Mouse (Mus musculus) forebrain, postnatal 0 days (tissue): Measurements from ENCODE around the gene Tmem231. TPM values are rescaled to one million over a fixed set of nuclear protein-coding genes. Genes with fewer than 3 reads are reported as not detected.

Experiments
- ATAC-seq: fragments of 200-750 bp; cut with Nextera tagmentation; 2 replicates; pipeline ENCODE4 v1.8.0; 2017; ENCODE audit warnings: mild to moderate bottlenecking, moderate library complexity
- DNase-seq: peaks from one replicate; pipeline ENCODE4 v3.0.0-alpha.2; 2015
- H3K27ac ChIP-seq: fragments of 300-500 bp; sonication (generic); 2 replicates; pipeline ENCODE4 v1.5.1; 2014; ENCODE audit warnings: low read depth, mild to moderate bottlenecking, antibody characterized with exemption, low read length, moderate library complexity, mixed read lengths
- H3K27me3 ChIP-seq: fragments of 300-500 bp; sonication (generic); 2 replicates; pipeline ENCODE4 v1.6.1; 2014; ENCODE audit warnings: mild to moderate bottlenecking, low read length, mixed read lengths; ENCODE audit not compliant: insufficient read depth
- H3K36me3 ChIP-seq: fragments of 300-500 bp; sonication (generic); 2 replicates; pipeline ENCODE4 v1.6.1; 2014; ENCODE audit warnings: mild to moderate bottlenecking, moderate library complexity; ENCODE audit not compliant: insufficient read depth
- H3K4me1 ChIP-seq: fragments of 300-500 bp; sonication (generic); 2 replicates; pipeline ENCODE4 v1.6.1; 2014; ENCODE audit warnings: antibody characterized with exemption; ENCODE audit not compliant: insufficient read depth
- H3K4me2 ChIP-seq: fragments of 300-500 bp; sonication (generic); 2 replicates; pipeline ENCODE4 v1.6.1; 2014; ENCODE audit warnings: low read depth, mild to moderate bottlenecking, moderate library complexity
- H3K4me3 ChIP-seq: fragments of 300-500 bp; sonication (generic); 2 replicates; pipeline ENCODE4 v1.5.1; 2014; ENCODE audit warnings: low read depth, low read length, mixed read lengths
- H3K9ac ChIP-seq: fragments of 300-500 bp; sonication (generic); 2 replicates; pipeline ENCODE4 v1.6.1; 2014; ENCODE audit warnings: mild to moderate bottlenecking
- H3K9me3 ChIP-seq: fragments of 300-500 bp; sonication (generic); 2 replicates; pipeline ENCODE4 v1.6.1; 2016; ENCODE audit warnings: low read length
- CTCF ChIP-seq: sonication (generic); IDR thresholded peaks from 2 replicates; pipeline ENCODE4 v1.5.1; 2016; ENCODE audit warnings: antibody characterized with exemption, control low read depth, low read depth
- WGBS: fragments of 180-500 bp; shearing (Covaris S2); extraction: QIAGEN DNeasy Blood & Tissue Kit; methylation state at CpG from one replicate; pipeline ENCODE4 v1.1.7; 2014; 5-methylcytosine and 5-hydroxymethylcytosine counted together
- polyA plus RNA-seq: library from polyadenylated mRNA; unstranded; fragments of >200 nt; fragmentation: Nextera tagmentation; extraction: Ambion mirVana; gene quantifications from 2 replicates; pipeline ENCODE4 v1.2.1, GENCODE M21; 2015
- total RNA-seq: library from RNA; depleted of rRNA; stranded (reverse); fragments of >200 nt; gene quantifications from 2 replicates; pipeline ENCODE4 v1.2.3, GENCODE M21; 2014

Tmem231 gene
- total and polyA plus RNA-seq, 2 experiments from 2014 or later: 14.7 to 19.9 TPM

DNA sequence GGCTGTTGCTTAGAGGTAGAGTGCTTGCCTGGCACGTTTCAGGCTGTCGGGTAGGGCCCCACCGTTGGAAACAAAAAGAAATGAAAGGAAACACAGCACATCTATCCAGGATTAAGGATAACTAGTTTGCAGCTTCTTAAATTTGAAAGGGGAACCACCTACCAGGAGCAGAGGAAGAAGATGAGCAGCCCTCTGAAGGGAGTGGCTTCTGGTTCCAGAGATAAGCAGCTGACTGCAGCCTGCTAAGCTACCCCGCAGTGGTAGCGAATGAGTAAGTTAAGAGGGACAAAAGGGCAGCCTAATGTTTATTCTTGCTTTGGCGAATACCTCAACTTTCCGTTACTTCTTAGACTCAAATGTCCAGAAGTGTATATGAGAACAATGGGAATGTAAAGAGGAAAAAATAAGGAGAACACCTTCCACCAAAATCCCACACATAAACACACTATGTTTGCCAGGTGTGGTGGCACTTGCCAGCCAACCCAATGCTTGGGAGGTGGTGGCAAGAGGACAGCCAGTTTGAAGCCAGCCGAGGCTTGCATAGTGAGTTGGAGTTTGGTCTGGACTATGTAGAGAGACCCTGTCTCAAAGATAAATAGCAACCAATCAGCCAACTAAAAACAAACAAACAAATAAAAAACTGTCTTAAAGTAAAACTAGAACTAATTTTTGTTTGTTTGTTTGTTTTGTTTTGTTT, 3.9 kb downstream of the Tmem231 start:
- H3K4me2 ChIP-seq: no peak overlapping the region
- no peak overlapping the region for H3K9ac ChIP-seq
- H3K27me3 ChIP-seq: no peaks in the 10 kb centered on the region
- H3K9me3 ChIP-seq: no peaks in the 10 kb centered on the region
- WGBS: 74% methylated on average over 8 of the region's 8 CpGs
- no peak for DNase-seq
- H3K4me3 ChIP-seq: no peak overlapping the region
- no peak overlapping the region for H3K27ac ChIP-seq
- no peaks in the 10 kb centered on the region for H3K36me3 ChIP-seq
- no peak for ATAC-seq
- no peak for TF ChIP-seq CTCF
- peaks cover 13% of the 10 kb centered on the region; the same call in 1 of the 2 replicates for H3K4me1 ChIP-seq

DNA sequence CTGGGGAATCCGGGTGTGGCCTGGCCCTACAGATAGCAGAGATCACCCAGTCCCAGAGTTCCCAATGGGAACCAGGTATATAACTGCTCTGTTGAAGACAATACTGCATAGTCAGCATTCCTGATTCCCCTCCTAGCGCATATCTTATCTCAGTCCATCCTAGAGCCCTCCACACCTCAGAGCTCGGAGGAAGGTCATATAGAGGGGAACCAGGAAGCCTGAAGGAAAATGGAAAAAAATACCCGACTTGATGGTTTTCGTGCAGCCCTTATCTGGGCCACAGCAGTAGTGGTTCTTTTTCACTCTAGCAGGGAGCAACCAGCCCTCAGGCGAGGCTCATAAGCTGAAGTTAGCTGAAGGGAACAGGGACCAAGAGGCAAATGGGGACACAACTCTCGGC, 8.7 kb downstream of the Tmem231 start:
- WGBS: 91% methylated on average over 7 of the region's 7 CpGs
- no peak for TF ChIP-seq CTCF
- Histone ChIP-seq H3K9me3 (no peaks in the 10 kb centered on the region), H3K27ac (no peak overlapping the region), H3K4me3 (no peak overlapping the region), H3K4me2 (no peak overlapping the region), H3K4me1 (no peaks in the 10 kb centered on the region), H3K9ac (no peak overlapping the region), H3K27me3 (no peaks in the 10 kb centered on the region), H3K36me3 (no peaks in the 10 kb centered on the region)
- no peak for ATAC-seq
- DNase-seq: no peak

DNA sequence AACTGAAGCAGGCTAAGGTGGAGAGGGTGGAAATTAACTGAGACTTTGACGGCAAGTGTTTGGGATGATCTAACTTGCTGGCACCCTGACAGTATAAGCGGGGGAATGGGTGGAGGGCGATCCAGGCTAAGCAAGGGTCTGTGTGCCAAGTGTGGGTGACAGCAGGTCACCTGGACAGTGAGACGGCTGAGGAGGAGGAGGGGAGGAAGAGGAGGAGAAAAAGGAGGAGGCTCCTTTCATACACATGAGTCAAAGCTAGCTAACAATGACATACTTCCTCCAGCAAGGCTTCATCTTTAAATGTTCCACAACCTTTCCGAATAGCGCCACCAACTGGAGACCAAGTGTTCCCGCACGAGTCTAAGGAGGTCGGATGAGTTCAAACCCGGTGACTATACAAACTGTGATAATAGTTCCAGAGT, 10.3 kb downstream of the Tmem231 start:
- Histone ChIP-seq H3K4me3 (no peak overlapping the region; the same call in 1 of the 2 replicates), H3K27ac (no peak overlapping the region), H3K9ac (no peak overlapping the region), H3K27me3 (no peaks in the 10 kb centered on the region), H3K4me1 (no peaks in the 10 kb centered on the region), H3K36me3 (no peaks in the 10 kb centered on the region; the same call in 1 of the 2 replicates), H3K9me3 (no peaks in the 10 kb centered on the region), H3K4me2 (peak overlapping the region; percentile 21)
- ATAC-seq: peak; percentile 40
- peak; percentile 58 for DNase-seq
- TF ChIP-seq CTCF: peak; percentile 63
- 21% methylated on average over 10 of the region's 10 CpGs for WGBS

DNA sequence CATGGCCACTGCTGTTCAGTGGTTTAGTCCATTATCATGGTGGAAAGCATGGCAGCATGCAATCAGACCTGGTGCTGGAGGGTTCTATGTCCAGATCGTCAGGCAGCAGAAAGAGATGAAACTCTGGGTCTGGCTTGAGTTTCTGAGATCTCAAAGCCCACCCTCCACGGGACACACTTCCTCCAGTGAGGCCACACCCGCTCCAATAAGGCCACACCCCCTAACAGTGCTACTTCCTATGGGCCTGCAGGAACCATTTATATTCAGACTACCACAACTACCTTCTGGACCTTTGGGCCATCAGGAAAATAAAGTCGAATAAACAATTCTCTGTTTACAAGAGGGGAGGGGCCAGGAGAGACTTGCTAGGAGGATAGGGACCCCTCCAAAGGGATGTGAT, 12.7 kb downstream of the Tmem231 start:
- ATAC-seq (no peak), DNase-seq (no peak)
- no peak for TF ChIP-seq CTCF
- 86% methylated on average over 4 of the region's 4 CpGs for WGBS
- H3K4me2 ChIP-seq: no peak overlapping the region
- H3K36me3 ChIP-seq: peaks cover under 1% of the 10 kb centered on the region; the same call in 1 of the 2 replicates
- no peak overlapping the region for H3K27ac ChIP-seq
- H3K9me3 ChIP-seq: no peaks in the 10 kb centered on the region
- H3K27me3 ChIP-seq: no peaks in the 10 kb centered on the region
- no peak overlapping the region for H3K4me3 ChIP-seq
- H3K4me1 ChIP-seq: no peaks in the 10 kb centered on the region
- H3K9ac ChIP-seq: no peak overlapping the region

DNA sequence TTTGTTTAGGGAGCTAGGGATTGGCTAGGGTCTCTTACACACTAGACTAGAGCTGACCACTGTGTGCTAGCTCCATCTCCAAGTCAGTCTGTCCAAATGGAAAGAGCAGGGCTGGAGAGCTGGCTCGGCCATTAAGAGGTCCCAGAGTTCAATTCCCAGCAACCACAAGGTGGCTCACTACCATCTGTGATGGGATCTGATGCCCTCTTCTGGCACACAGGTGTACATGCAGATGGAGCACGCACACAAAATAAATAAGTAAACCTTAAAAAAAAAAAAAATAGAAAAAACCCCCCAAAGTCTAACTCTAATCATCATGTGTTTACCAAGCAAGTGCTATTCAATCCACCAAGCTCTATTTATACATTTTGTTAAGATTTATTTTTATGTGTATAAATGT, 14.0 kb downstream of the Tmem231 start:
- no peak for ATAC-seq
- TF ChIP-seq CTCF: peak; percentile 33; the same call in 1 of the 2 replicates
- WGBS: 84% methylated on average over 2 of the region's 2 CpGs

DNA sequence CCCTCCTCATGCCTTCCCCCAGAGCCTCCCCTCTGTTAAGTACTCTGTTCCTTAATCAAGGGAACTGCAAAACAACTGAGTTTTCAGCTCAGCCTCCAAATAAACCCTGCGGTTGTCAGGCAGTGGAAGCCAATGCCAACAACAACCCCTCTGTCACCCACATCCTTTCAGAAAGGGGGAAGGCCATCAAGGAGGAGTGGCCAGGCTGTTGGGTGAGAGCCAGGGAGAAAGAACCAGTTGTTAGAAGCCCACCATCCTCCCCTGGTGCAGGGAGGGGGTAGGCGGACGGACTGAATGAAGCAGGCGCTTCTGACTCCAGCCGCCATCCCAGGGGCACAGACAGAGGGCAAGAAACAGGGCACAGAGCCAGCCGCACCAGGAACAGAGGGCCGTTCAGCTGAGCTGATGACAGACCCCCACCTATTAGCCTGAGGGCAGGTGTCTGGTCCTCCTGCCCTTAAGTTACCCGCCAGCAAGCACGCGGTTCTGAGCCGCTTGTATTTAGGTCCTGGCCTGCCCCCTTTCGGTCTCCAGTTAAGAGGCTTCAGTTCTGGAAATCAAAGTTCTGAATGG, 20.7 kb downstream of the Tmem231 start:
- Histone ChIP-seq H3K27me3 (no peaks in the 10 kb centered on the region), H3K4me1 (peaks cover 26% of the 10 kb centered on the region; the same call in 1 of the 2 replicates), H3K36me3 (peaks cover 11% of the 10 kb centered on the region; the same call in 1 of the 2 replicates), H3K9me3 (no peaks in the 10 kb centered on the region), H3K9ac (no peak overlapping the region), H3K27ac (0 out of 2 replicates have a peak overlapping the region, but pooled peaks have one; percentile 21), H3K4me2 (peak overlapping the region; percentile 13; the same call in 1 of the 2 replicates), H3K4me3 (no peak overlapping the region)
- DNase-seq (peak; percentile 71), ATAC-seq (peak; percentile 85)
- WGBS: 27% methylated on average over 12 of the region's 12 CpGs
- TF ChIP-seq CTCF: peak; percentile 50

More for the DNA sequence above, 14.0 kb downstream of the Tmem231 start:
- no peak for DNase-seq
- H3K4me2 ChIP-seq: no peak overlapping the region
- H3K4me1 ChIP-seq: no peaks in the 10 kb centered on the region
- no peaks in the 10 kb centered on the region for H3K27me3 ChIP-seq
- H3K27ac ChIP-seq: no peak overlapping the region
- no peak overlapping the region for H3K4me3 ChIP-seq
- no peaks in the 10 kb centered on the region for H3K9me3 ChIP-seq
- H3K9ac ChIP-seq: no peak overlapping the region
- H3K36me3 ChIP-seq: peaks cover 5% of the 10 kb centered on the region; the same call in 1 of the 2 replicates

DNA sequence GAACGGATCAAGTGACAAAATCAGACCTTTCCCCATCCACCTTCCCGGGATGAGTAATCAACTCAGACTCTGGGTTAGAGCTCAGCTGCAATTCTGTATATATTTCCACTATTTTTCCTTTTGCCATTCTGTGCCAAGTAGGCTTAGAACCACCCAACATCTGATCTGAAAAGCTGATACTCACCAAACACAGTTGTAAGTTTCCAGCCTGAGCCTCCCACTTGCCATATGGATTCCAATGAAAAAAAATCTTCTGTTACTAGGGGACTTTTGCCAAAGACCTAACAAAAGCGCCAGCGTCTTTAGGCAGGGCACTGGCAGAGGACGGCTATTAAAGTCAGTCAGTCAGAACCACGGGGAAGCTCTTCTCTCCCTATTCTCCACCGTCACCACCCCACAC, 22.1 kb downstream of the Tmem231 start:
- Histone ChIP-seq H3K9ac (no peak overlapping the region), H3K4me2 (no peak overlapping the region), H3K27ac (no peak overlapping the region), H3K27me3 (no peaks in the 10 kb centered on the region), H3K4me1 (peaks cover 26% of the 10 kb centered on the region; the same call in 1 of the 2 replicates), H3K9me3 (no peaks in the 10 kb centered on the region), H3K36me3 (peaks cover 11% of the 10 kb centered on the region; the same call in 1 of the 2 replicates), H3K4me3 (no peak overlapping the region)
- 25% methylated on average over 7 of the region's 7 CpGs for WGBS
- DNase-seq (peak; percentile 49), ATAC-seq (no peak)
- no peak for TF ChIP-seq CTCF
